Mouse (Mus musculus) cortical plate, adult 2 months (tissue): ENCODE data around the gene Ushbp1.

Experiments used
- CTCF ChIP-seq: fragments of 200-500 bp; IDR thresholded peaks from 2 replicates; pipeline ENCODE4 v1.5.1; 2011; ENCODE audit warnings: mild to moderate bottlenecking, control low read depth, low read length; ENCODE audit not compliant: insufficient read depth; ENCODE audit errors: extremely low read depth
- POLR2A ChIP-seq: fragments of 200-500 bp; IDR thresholded peaks from 2 replicates; pipeline ENCODE4 v1.6.1; 2011; ENCODE audit warnings: mild to moderate bottlenecking, low read length, control low read depth; ENCODE audit not compliant: insufficient read depth; ENCODE audit errors: extremely low read depth

DNA sequence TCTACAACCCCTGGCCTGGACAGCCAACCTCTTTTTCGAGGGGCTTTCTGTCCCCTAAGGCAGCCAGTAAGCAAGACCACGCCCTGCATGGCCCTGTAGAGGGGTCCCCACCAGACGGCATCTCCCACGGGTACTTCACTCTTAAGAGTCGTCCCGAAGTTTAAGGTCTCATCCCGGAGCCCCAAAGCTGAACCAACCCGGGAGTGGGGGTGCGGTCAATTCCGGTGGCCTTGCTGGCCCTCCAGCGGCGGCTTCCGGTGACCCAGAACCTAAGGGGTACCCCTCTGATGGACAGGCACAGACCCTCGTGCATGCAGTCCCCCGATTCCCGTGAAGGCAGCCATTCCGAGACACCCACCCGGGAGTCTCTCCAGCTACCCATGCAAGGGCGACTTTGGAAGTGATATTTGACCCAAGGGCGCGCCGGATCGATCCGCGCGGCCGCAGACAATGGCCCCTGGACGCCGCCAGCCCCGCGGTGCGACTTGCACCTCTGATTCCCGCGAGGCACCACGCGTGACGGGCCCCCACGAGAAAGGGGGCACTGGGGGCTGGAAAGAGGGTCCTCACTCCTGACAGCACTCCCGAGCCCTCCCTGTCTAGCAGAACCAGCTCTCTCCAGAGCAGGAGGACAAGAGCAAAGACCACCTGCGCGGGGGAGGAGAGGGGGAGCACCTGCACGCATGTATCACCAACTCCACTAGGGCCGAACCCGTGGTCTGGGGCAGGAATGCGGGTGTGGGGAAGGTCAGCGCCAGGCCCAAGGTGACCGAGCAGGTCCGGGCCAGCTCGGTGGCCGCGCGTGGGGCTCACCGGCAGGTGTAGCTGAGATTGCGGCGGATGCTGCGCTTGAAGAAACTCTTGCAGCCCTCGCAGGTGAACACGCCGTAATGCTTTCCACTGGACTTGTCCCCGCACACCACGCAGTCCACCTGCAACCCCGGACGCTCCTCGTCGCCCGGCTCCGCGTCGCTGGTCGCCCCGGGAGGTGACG is 15.1 kb downstream of the Ushbp1 start:
- TF ChIP-seq CTCF (no peak), POLR2A (no peak)
